Mouse (Mus musculus): ENCODE measurements around the gene Tpk1. TPM values are rescaled to one million over a fixed set of nuclear protein-coding genes. Genes with fewer than 3 reads are reported as not detected.

Gene Tpk1
- total RNA-seq (2018; cell fraction: chromatin; rRNA removed), result 10 to 100 TPM in 3 of 26 experiments, 1 to 10 TPM in 23; 2.5 to 11.5 (median 7.1) TPM
- total RNA-seq (2018; cell fraction: cytosol; rRNA removed), result 1 to 10 TPM; 4.6 to 8.7 (median 6.6) TPM
- total RNA-seq (2018; cell fraction: nucleus; rRNA removed), result 10 to 100 TPM in 5 of 26 experiments, 1 to 10 TPM in 21; 2.7 to 13.3 (median 5.9) TPM
- 7.0 to 7.8 TPM (median 7.7 TPM) in 3 replicates for polyA plus RNA-seq (2018)

DNA sequence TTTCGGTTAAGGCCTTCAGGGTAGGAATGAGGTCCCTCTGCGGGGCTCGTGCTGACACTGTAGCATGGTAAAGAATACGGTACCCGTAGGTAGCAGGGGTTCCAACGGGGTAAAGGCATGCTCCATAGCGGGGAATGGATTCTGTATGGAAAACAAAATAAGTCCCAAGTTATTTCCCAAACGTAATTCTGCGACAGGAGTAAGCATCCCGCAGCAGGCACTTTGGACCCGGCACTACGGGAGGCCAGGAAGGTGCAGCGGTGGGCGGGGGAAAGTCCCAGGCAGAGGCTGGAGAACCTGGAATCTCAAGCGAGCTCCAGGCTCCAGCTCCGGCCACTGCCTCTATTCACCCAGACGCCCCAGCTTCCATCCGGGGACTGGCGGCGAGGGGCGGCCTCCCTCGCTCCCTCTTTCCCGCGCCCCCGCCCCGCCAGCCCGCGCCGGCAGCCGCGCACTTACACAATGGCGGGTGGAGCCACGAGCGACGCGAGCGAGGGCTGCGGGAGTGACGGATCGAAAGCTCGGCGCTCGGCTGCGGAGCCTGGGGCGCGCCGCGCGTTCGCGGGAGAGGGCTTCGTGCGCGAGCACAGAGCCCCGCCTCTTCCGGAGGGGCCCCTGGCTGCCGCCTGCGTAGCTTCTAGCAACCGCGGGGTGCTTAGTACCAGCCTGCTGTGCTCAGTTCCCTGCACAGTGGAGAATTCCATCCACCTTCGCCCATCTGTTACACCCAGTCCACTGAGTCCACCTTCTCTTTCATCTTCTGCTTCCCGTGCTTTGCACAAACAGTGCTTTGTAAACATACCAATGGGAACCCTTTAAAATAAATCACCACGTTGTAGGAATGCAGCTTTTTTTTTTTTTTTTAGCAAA, at the start of gene Tpk1:
TSS of gene Tpk1 (minus strand) at position 602 of the 870 bp plus-strand sequence.
- Histone ChIP-seq H3K4me3 (ENCODE audit: inconsistent target) (peak within 1 kb of the TSS; percentile 77), H3K79me2 (ENCODE audit: inconsistent target) (no peaks in the 10 kb centered on the region), H3K27ac (peak within 1 kb of the TSS; percentile 51), H3K36me3 (ENCODE audit: inconsistent target) (no peaks in the 10 kb centered on the region)
- WGBS (ENCODE audit: missing documents), result under 1% methylated on average over 63 of the region's 63 CpGs

DNA sequence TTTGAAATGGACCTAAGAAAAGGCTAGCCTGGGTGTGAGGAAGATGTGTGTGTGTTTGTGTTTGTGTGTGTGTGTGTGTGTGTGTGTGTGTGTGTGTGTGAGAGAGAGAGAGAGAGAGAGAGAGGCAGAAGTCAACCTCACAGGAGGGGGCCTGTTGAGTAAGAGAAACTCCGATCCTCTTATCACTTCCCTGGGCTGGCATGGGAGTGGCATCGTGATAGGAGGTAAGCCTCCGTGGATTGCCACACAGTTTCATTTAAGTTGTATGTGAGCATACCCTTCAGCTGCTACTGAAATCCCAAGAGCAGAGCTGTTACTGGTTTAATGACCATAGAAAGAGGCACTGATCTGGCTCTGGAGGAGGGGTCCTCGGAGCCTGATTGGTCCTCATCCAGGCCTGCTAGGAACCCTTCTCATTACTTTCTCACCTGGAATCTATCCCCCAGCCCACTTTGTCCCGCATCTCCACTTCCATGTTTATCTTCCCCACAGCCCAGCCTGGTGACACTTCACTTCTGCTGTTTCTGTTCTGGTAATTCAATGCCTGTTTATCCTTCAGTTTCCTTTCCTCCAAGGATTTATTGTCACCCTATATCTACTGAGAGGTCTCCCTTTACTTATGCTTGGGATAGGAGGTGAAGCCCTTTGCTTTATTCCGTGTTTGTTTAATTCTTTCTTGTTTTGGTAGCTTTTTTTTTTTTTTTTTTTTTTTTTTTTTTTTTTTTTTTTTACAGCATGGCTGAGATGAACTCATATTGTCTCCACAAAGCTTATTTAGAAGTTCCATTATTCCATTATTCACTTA, 36.9 kb upstream of the Tpk1 start:
- 76% methylated on average over 6 of the region's 6 CpGs for WGBS (ENCODE audit: missing documents)
- Histone ChIP-seq H3K4me3 (ENCODE audit: inconsistent target) (no peak overlapping the region), H3K27ac (no peak overlapping the region), H3K36me3 (ENCODE audit: inconsistent target) (no peaks in the 10 kb centered on the region), H3K79me2 (ENCODE audit: inconsistent target) (no peaks in the 10 kb centered on the region)

DNA sequence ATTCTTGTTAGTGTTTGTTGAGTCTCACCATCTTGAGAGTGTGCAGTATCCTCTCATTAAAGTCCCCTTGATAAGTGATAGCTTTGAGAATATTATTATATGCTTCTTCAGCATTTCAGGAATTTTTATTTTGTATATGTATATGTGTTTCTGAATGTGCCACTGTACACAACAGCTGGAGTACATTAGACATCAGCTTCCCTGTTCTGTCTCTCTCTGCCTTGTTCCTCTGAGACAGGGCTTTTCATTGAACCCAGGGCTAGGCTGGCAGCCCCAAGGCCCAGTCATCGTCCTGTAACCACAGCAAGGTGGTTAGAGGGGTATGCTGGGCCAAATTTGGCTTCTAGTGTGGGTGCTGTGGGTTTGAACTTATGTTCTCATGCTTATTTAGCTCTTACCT, 25.8 kb upstream of the Tpk1 start:
- 67% methylated on average over 1 of the region's 1 CpGs for WGBS (ENCODE audit: missing documents)
- no peak overlapping the region for H3K4me3 ChIP-seq (ENCODE audit: inconsistent target)
- no peaks in the 10 kb centered on the region for H3K79me2 ChIP-seq (ENCODE audit: inconsistent target)
- H3K27ac ChIP-seq, result no peak overlapping the region
- H3K36me3 ChIP-seq (ENCODE audit: inconsistent target), result no peaks in the 10 kb centered on the region

DNA sequence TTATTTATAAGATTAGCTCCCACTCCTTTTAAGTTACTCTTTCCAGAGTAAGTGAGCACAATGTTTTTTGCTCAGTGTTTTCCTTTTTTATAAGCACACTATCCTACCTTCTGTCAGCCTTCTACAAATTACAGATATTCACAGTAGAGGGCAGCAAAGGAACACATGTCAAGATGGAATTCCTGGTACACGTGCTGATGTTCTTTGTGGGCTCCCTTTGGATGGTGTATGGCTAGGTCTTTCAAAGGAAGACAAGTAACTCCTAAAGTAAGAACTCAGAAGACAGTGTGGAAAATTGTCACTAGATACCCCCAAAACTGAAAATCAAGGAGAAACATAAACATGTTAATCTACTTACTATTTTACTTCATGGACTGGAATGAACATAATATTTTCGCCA, 19.9 kb upstream of the Tpk1 start:
- no peak overlapping the region for H3K4me3 ChIP-seq (ENCODE audit: inconsistent target)
- WGBS (ENCODE audit: missing documents), result 39% methylated on average over 2 of the region's 2 CpGs
- H3K36me3 ChIP-seq (ENCODE audit: inconsistent target), result no peaks in the 10 kb centered on the region
- H3K79me2 ChIP-seq (ENCODE audit: inconsistent target), result no peaks in the 10 kb centered on the region
- no peak overlapping the region for H3K27ac ChIP-seq

DNA sequence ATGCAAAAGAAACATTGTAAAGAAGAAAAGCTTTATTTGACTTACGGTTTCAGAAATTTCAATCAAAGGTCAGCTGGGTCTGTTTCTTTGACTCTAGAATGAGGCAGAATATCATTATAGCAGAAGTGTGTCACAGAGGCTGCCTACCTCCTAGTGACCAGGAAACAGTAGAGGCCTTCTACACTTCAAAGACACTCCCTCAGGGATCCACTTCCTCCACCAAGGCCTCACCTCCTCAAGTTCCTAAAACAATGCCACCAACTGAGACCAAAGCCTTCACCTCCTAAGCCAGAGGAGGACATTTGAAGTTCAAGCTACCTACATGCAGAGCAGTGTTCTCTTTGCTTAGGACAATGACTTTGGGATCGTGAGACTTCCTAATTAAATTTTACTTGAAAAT, 16.5 kb upstream of the Tpk1 start:
- H3K79me2 ChIP-seq (ENCODE audit: inconsistent target), result no peaks in the 10 kb centered on the region
- 100% methylated on average over 2 of the region's 2 CpGs for WGBS (ENCODE audit: missing documents)
- H3K27ac ChIP-seq, result no peak overlapping the region
- H3K36me3 ChIP-seq (ENCODE audit: inconsistent target), result no peaks in the 10 kb centered on the region
- H3K4me3 ChIP-seq (ENCODE audit: inconsistent target), result no peak overlapping the region

DNA sequence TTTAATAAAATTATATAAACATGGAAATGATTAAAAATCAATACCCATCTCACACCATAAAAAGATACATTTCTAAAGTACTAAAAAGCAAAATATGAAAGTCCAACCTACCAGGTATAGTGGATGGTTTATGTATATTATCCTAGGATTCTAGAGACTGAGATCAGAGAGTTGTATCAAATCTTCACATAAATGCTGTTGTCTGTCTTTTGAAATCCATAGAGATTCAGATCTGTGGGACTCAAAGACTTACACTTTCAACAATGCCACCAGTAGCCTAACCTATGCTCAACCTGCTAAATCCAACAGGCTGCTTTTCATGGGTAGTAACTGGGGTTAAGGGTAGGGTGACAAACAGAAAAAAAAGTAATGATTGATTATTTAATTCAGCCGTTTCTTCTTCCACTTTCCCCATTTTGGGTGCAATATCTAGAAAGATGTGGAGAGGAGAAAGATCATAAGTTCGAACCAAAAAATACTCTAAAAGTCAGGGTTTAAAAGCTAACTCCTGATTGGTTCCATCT, 12.7 kb upstream of the Tpk1 start:
- H3K4me3 ChIP-seq (ENCODE audit: inconsistent target), result no peak overlapping the region
- no peaks in the 10 kb centered on the region for H3K36me3 ChIP-seq (ENCODE audit: inconsistent target)
- no peaks in the 10 kb centered on the region for H3K79me2 ChIP-seq (ENCODE audit: inconsistent target)
- no peak overlapping the region for H3K27ac ChIP-seq
- 87% methylated on average over 2 of the region's 2 CpGs for WGBS (ENCODE audit: missing documents)

DNA sequence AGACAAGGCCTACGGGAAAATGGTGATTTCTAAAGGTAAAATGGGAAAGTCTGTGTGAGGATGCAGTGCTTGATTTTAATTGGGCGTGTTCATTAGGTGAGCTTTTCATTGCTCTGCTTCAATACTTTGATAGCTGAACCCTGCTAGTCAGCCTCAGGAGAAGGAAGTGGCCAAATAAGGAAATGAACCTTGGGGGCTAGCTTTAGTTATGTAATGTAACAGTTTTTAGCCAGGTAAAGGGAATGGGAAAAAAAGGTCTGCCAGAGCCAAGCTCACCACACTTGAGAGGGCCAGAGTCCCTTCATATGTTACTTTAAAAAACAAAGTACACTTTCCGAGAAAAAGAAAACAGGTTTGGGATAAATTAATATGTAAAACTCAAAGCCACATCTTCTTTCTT, 11.5 kb upstream of the Tpk1 start:
- Histone ChIP-seq H3K36me3 (ENCODE audit: inconsistent target) (no peaks in the 10 kb centered on the region), H3K79me2 (ENCODE audit: inconsistent target) (no peaks in the 10 kb centered on the region), H3K4me3 (ENCODE audit: inconsistent target) (no peak overlapping the region), H3K27ac (no peak overlapping the region)
- 76% methylated on average over 3 of the region's 3 CpGs for WGBS (ENCODE audit: missing documents)

DNA sequence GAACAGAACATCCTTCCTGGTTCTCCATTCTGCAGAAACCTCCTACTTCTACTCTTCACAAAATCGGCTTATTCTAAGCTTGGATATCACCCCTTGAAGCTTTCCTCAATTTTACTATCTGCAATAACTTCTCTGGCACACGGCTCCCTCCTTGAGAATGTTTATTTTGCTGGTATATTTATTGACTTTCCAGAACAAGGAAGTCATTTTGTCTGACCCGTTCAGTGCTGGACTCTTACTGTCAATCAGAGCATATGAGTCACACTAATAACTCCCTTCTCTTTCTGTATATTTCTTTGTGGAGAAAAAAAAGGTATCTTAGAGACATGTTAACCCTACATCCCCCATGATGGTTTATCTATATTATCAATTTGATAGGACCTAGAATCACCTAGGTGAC, 10.1 kb upstream of the Tpk1 start:
- no peaks in the 10 kb centered on the region for H3K36me3 ChIP-seq (ENCODE audit: inconsistent target)
- no peak overlapping the region for H3K27ac ChIP-seq
- H3K79me2 ChIP-seq (ENCODE audit: inconsistent target), result no peaks in the 10 kb centered on the region
- WGBS (ENCODE audit: missing documents), result 47% methylated on average over 3 of the region's 3 CpGs
- H3K4me3 ChIP-seq (ENCODE audit: inconsistent target), result no peak overlapping the region

DNA sequence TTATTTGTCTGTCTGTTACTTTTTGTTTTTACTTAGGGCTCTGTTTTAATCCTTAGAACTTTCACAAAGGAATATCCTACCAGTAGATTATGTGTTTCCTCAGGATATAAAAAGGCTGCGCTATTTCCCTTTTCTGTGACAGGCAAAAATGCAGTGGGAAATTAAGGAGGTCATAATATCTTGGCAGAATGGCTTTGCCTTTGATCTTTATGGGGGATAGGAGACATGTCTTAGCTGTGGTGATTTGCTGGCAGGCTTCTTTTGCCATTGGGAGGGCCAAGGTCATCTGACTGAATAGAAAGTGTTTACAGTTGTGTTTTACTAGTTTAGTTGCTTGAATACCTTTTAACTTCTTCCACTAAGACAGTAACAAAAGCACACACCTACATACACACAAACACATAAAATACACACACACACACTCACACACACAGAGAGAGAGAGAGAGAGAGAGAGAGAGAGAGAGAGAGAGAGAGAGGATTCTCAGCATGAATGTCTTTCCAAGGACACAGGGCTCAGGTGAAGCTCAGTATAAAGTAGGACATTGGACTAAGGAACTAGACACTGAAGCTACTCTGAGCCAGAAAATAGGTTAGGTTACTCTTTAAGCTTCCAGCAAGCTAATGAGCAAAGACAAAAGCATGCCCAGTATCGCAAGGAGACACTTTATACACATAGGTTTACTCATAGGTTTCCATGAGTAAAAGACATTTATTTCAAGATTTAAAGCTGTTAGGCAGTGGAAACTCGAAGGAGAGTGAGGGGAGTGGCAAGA, 9.1 kb upstream of the Tpk1 start:
- Histone ChIP-seq H3K4me3 (ENCODE audit: inconsistent target) (no peak overlapping the region), H3K79me2 (ENCODE audit: inconsistent target) (no peaks in the 10 kb centered on the region), H3K27ac (no peak overlapping the region), H3K36me3 (ENCODE audit: inconsistent target) (no peaks in the 10 kb centered on the region)
- 68% methylated on average over 3 of the region's 3 CpGs for WGBS (ENCODE audit: missing documents)

DNA sequence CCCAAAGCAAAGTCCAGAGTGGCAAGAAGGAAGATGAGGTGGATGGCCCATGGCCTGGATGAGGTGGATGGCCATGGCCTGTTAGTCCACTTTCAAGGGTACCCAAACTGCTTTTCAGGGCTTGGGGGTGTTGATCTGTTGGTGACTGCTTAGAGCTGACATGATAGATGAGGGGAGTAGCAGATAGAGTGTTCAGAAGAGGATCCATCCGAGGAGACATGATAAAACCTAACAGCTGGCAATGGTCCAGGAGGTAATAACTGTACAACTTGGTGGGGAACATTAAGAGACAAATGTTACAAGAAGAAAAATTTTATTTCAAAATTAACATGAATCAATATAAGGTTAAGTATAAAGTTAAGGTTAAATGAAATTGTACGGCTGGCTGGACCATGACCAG, 4.9 kb upstream of the Tpk1 start:
- Histone ChIP-seq H3K79me2 (ENCODE audit: inconsistent target) (no peaks in the 10 kb centered on the region), H3K27ac (no peak overlapping the region), H3K4me3 (ENCODE audit: inconsistent target) (no peak overlapping the region), H3K36me3 (ENCODE audit: inconsistent target) (no peaks in the 10 kb centered on the region)
- 82% methylated on average over 1 of the region's 2 CpGs for WGBS (ENCODE audit: missing documents)

DNA sequence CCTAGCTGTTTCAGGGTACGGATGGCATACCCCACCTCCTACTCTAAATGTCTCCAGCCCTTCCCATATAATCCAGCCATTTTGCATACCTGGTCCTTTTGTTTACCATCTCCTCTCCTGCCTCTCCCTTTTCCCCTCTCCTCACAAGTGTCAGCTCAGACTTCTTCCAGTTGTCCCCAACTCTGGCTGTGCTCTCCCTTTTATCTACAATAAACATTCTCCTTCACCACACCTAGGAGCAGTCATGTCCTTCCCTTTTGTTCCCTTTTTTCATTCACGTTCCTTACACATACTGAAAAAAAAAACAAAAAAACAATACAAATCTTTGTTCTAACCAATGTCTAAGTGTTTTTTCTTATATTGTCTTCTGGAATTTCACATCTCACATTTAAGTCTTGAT, 1.6 kb upstream of the Tpk1 start:
- Histone ChIP-seq H3K36me3 (ENCODE audit: inconsistent target) (no peaks in the 10 kb centered on the region), H3K4me3 (ENCODE audit: inconsistent target) (no peak overlapping the region), H3K79me2 (ENCODE audit: inconsistent target) (no peaks in the 10 kb centered on the region), H3K27ac (no peak overlapping the region)
- 85% methylated on average over 2 of the region's 2 CpGs for WGBS (ENCODE audit: missing documents)

DNA sequence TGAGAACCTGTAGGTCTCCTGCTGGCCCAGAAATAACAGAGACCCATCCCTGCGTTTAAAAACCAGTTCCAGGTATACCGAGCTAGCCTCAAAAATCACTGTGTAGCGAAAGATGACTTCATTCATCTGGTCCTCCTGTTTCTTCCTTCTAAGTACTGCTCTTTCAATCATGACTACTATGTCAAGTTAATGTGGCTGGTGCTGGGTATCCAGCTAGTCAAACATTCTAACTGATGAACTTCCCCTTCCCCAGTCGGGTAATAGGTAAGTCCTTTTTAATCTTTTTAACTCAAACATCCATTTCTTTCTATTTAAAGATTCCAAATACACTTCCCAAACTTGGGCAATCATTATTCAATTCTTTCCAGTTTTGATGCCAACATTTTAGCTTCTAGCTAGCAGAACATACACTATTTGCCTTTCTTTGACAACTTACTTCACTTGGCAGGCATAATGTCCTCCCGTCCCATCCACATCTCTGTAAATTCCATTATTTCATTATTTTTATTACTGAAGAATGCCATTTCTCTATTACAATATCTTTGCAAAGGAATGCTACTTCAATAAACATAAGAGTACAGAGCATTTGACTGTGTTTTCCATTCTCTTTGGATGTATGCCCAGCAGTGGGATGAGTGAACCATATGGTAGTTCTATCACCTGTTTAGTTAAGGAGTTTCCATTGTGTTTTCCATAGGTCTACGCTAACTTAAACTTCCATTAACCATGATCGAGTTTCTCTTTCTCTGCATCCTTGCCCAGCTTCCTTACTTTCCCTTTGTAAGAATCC, 728 bp upstream of the Tpk1 start:
- WGBS (ENCODE audit: missing documents), result 85% methylated on average over 7 of the region's 7 CpGs
- H3K27ac ChIP-seq, result peak overlapping the region; percentile 24; the same call in 1 of the 2 replicates
- H3K36me3 ChIP-seq (ENCODE audit: inconsistent target), result no peaks in the 10 kb centered on the region
- peak overlapping the region; percentile 31 for H3K4me3 ChIP-seq (ENCODE audit: inconsistent target)
- H3K79me2 ChIP-seq (ENCODE audit: inconsistent target), result no peaks in the 10 kb centered on the region

DNA sequence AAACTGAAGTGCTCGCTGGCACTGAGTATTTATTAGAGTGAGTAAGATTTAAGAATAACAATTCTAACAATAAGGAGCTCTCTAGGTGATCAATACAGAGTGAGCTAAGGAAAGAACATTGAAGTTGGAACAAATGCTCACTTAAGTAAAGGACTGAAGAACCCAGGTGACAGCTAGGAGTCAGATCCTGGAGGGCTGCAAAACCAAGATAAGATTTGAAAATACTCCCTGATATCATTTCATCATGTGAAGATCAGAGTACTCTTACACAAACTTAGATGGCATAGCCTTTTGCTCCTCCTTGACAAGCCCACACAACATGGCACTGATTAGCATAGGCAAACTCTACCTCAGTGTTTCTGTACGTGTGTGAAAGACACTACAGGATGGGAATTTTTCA, 4.3 kb downstream of the Tpk1 start:
- H3K4me3 ChIP-seq (ENCODE audit: inconsistent target), result no peak overlapping the region
- 95% methylated on average over 2 of the region's 2 CpGs for WGBS (ENCODE audit: missing documents)
- no peak overlapping the region for H3K27ac ChIP-seq
- no peaks in the 10 kb centered on the region for H3K36me3 ChIP-seq (ENCODE audit: inconsistent target)
- no peaks in the 10 kb centered on the region for H3K79me2 ChIP-seq (ENCODE audit: inconsistent target)
